Mouse (Mus musculus) limb, embryonic 12.5 days (tissue): ENCODE data around the gene Ccdc184. TPM values are rescaled to one million over a fixed set of nuclear protein-coding genes. Genes with fewer than 3 reads are reported as not detected.

Source experiments
- polyA plus RNA-seq: library from polyadenylated mRNA; unstranded; fragments of >200 nt; fragmentation: Nextera tagmentation; extraction: Ambion mirVana; gene quantifications from 2 replicates; pipeline ENCODE4 v1.2.1, GENCODE M21; 2016

Gene Ccdc184
- polyA plus RNA-seq, 1 experiment from 2014 or later, result 0.41 TPM

Other genes with a start within 250 kb of the Ccdc184 start
- 30.9 and 33.9 TPM in 2 replicates for gene Tmem106c, start 203.0 kb upstream of the Ccdc184 start, polyA plus RNA-seq
- 431 and 545 TPM in 2 replicates for gene Col2a1, start 162.5 kb upstream of the Ccdc184 start, polyA plus RNA-seq
- 49.4 and 52.7 TPM in 2 replicates for gene Pfkm, start 74.6 kb upstream of the Ccdc184 start, polyA plus RNA-seq
- 46.3 and 46.9 TPM in 2 replicates for gene Senp1, start 73.4 kb upstream of the Ccdc184 start, polyA plus RNA-seq
- 42.4 and 43.5 TPM in 2 replicates for gene Asb8, start 1.5 kb upstream of the Ccdc184 start, polyA plus RNA-seq
- not detected in 2 replicates for gene Olfr288, start 28.4 kb downstream of the Ccdc184 start, polyA plus RNA-seq
- gene Gm44579, start 53.8 kb downstream of the Ccdc184 start, polyA plus RNA-seq, result not detected in 2 replicates
- not detected in 2 replicates for gene Olfr287, start 53.9 kb downstream of the Ccdc184 start, polyA plus RNA-seq
- not detected in 2 replicates for gene Olfr286, start 67.3 kb downstream of the Ccdc184 start, polyA plus RNA-seq
- gene H1fnt, start 90.1 kb downstream of the Ccdc184 start, polyA plus RNA-seq, result not detected in 2 replicates
- 0.29 and 0.52 TPM in 2 replicates for gene Zfp641, start 129.0 kb downstream of the Ccdc184 start, polyA plus RNA-seq
- not detected in 2 replicates for gene Olfr285, start 150.2 kb downstream of the Ccdc184 start, polyA plus RNA-seq
- not detected in 2 replicates for gene Olfr284, start 173.8 kb downstream of the Ccdc184 start, polyA plus RNA-seq
- gene Olfr283, start 213.8 kb downstream of the Ccdc184 start, polyA plus RNA-seq, result not detected in 2 replicates